Mouse (Mus musculus) megakaryocyte, embryonic 14.5 days (primary cell): ENCODE data around the gene Calb2. TPM values are rescaled to one million over a fixed set of nuclear protein-coding genes. Genes with fewer than 3 reads are reported as not detected.

Experiments used
- H3K27me3 ChIP-seq: replicated peaks from 2 replicates; pipeline ENCODE3; 2012; ENCODE audit warnings: inconsistent platforms
- H3K36me3 ChIP-seq: replicated peaks from 2 replicates; pipeline ENCODE3; 2012; ENCODE audit warnings: low read length, inconsistent platforms, mixed read lengths
- H3K4me1 ChIP-seq: 2 replicates; pipeline ENCODE4 v1.6.1; 2012; ENCODE audit warnings: inconsistent platforms
- H3K4me3 ChIP-seq: replicated peaks from 2 replicates; pipeline ENCODE3; 2012; ENCODE audit warnings: moderate library complexity, mild to moderate bottlenecking, inconsistent platforms
- H3K9me3 ChIP-seq: 2 replicates; pipeline ENCODE4 v1.6.1; 2012; ENCODE audit warnings: inconsistent platforms
- FLI1 ChIP-seq: IDR thresholded peaks from 2 replicates; pipeline ENCODE4 v1.6.1; 2012; ENCODE audit warnings: low read length, inconsistent platforms, mixed read lengths
- GATA1 ChIP-seq: IDR thresholded peaks from 3 replicates; pipeline ENCODE4 v1.6.1; 2012; ENCODE audit warnings: mixed read lengths, low read length, inconsistent platforms, borderline replicate concordance
- polyA plus RNA-seq: library from polyadenylated mRNA; stranded (reverse); fragments of >175 nt; gene quantifications from 2 replicates; pipeline ENCODE4 v1.2.3, GENCODE M21; 2012; ENCODE audit warnings: low replicate concordance; ENCODE audit not compliant: insufficient read depth

Gene Calb2
- polyA plus RNA-seq, 1 experiment = not detected

GRCm38 (mm10) chr8:110135515-110135914, 32.5 kb downstream of the Calb2 start:
- no peaks in the 10 kb centered on the region for H3K27me3 ChIP-seq
- no peaks in the 10 kb centered on the region for H3K4me1 ChIP-seq
- no peak overlapping the region for H3K4me3 ChIP-seq
- TF ChIP-seq GATA1 (no peak), FLI1 (no peak)
- no peaks in the 10 kb centered on the region for H3K36me3 ChIP-seq
- peaks cover 17% of the 10 kb centered on the region; the same call in 1 of the 2 replicates for H3K9me3 ChIP-seq

- peaks cover 17% of the 10 kb centered on the region; the same call in 1 of the 2 replicates for H3K9me3 ChIP-seq
- no peak for TF ChIP-seq FLI1
- no peak for TF ChIP-seq GATA1
- no peak overlapping the region for H3K4me3 ChIP-seq
- no peaks in the 10 kb centered on the region for H3K27me3 ChIP-seq
- no peaks in the 10 kb centered on the region for H3K4me1 ChIP-seq
- H3K36me3 ChIP-seq = no peaks in the 10 kb centered on the region
Measured at GRCm38 (mm10) chr8:110134236-110134635, 33.8 kb downstream of the Calb2 start.

- H3K27me3 ChIP-seq = no peaks in the 10 kb centered on the region
- peaks cover 19% of the 10 kb centered on the region for H3K9me3 ChIP-seq
- TF ChIP-seq GATA1 = no peak
- TF ChIP-seq FLI1 = no peak
- no peak overlapping the region for H3K4me3 ChIP-seq
- H3K36me3 ChIP-seq = no peaks in the 10 kb centered on the region
- no peaks in the 10 kb centered on the region for H3K4me1 ChIP-seq
Measured at GRCm38 (mm10) chr8:110130537-110130936, 37.5 kb downstream of the Calb2 start.

- TF ChIP-seq FLI1 = no peak
- no peak for TF ChIP-seq GATA1
- Histone ChIP-seq H3K27me3 (no peaks in the 10 kb centered on the region), H3K4me3 (no peak overlapping the region), H3K36me3 (no peaks in the 10 kb centered on the region), H3K9me3 (peaks cover 24% of the 10 kb centered on the region), H3K4me1 (no peaks in the 10 kb centered on the region)
Measured at GRCm38 (mm10) chr8:110119715-110120114, 48.3 kb downstream of the Calb2 start.

GRCm38 (mm10) chr8:110102653-110103052, 65.4 kb downstream of the Calb2 start, which contains the start of gene Gm17720:
Gm17720 (minus strand) TSS chr8:110102753.
- Histone ChIP-seq H3K27me3 (no peaks in the 10 kb centered on the region), H3K36me3 (no peaks in the 10 kb centered on the region), H3K4me3 (no peak within 1 kb of the TSS), H3K4me1 (no peaks in the 10 kb centered on the region), H3K9me3 (peaks cover 23% of the 10 kb centered on the region)
- no peak for TF ChIP-seq FLI1
- no peak for TF ChIP-seq GATA1

DNA sequence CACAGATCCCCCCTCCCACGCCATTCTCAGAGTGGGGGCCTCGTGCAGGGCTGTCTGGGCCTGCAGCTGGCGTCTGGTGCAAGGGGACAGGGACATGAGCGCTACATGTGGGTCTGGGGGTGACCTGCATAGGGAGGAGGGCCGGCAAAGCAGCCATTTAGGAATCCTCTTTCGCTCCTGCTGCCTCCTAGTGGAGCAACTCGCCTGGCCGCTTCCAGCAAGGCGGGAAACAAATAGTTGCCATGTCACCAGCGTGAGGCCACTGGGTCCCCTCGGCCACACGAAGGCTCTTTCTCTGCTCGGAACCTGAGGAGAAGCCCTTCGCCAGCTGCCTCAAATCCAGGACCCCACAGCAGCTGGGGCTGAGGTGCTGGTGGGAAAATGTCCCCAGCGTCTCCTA, 66.3 kb downstream of the Calb2 start:
- H3K36me3 ChIP-seq = no peaks in the 10 kb centered on the region
- H3K4me1 ChIP-seq = no peaks in the 10 kb centered on the region
- H3K27me3 ChIP-seq = no peaks in the 10 kb centered on the region
- TF ChIP-seq FLI1 (no peak), GATA1 (no peak)
- H3K9me3 ChIP-seq = peaks cover 23% of the 10 kb centered on the region
- no peak overlapping the region for H3K4me3 ChIP-seq

GRCm38 (mm10) chr8:110100907-110101306, 67.1 kb downstream of the Calb2 start, which contains the start of gene Gm21964:
Gm21964 (plus strand) TSS chr8:110101207.
- no peak within 1 kb of the TSS for H3K4me3 ChIP-seq
- H3K4me1 ChIP-seq = no peaks in the 10 kb centered on the region
- TF ChIP-seq FLI1 (no peak), GATA1 (no peak)
- H3K9me3 ChIP-seq = peaks cover 23% of the 10 kb centered on the region
- H3K36me3 ChIP-seq = no peaks in the 10 kb centered on the region
- no peaks in the 10 kb centered on the region for H3K27me3 ChIP-seq

DNA sequence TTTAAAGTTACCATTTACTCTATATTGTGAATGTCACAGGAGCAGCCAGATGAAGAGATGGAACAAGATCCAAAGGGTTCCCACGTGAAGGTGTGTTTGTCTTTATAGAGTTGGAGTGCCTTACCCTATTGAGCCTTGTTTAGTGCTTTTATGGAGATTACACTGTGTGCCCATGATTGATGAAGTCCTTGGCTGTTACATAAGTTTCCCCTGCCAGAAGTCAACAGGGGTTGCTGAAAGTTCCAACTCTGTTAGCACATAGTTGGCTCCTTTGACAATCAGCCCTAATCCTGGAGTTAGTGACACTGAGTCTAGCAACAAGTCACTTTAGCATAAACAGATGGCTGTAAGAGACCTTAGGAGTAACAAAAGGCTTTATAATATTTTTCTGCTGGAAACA, 76.1 kb downstream of the Calb2 start:
- Histone ChIP-seq H3K9me3 (peaks cover 19% of the 10 kb centered on the region), H3K4me3 (no peak overlapping the region), H3K27me3 (no peaks in the 10 kb centered on the region), H3K4me1 (no peaks in the 10 kb centered on the region), H3K36me3 (no peaks in the 10 kb centered on the region)
- no peak for TF ChIP-seq FLI1
- TF ChIP-seq GATA1 = no peak

Other genes starting within 250 kb of the Calb2 start
- not detected in 2 replicates for gene Marveld3, start 206.0 kb downstream of the Calb2 start, polyA plus RNA-seq
- gene Tat, start 177.8 kb downstream of the Calb2 start, polyA plus RNA-seq = not detected in 2 replicates
- gene Chst4, start 128.5 kb downstream of the Calb2 start, polyA plus RNA-seq = not detected in 2 replicates
- gene Zfp612, start 88.5 kb downstream of the Calb2 start, polyA plus RNA-seq = not detected in 2 replicates
- not detected in 2 replicates for gene Gm21964, start 67.0 kb downstream of the Calb2 start, polyA plus RNA-seq
- gene Gm17720, start 65.5 kb downstream of the Calb2 start, polyA plus RNA-seq = not detected in 2 replicates
- 0.47 TPM in 1 of 2 replicates, not detected in the other for gene Cmtr2, start 47.5 kb upstream of the Calb2 start, polyA plus RNA-seq
- not detected in 2 replicates for gene Hydin, start 98.8 kb upstream of the Calb2 start, polyA plus RNA-seq